Mouse (Mus musculus): ENCODE measurements at regions not wholly inside any gene's neighbourhood (a gene's known extent, or its start where the extent isn't known, plus 50 kb on each side); places are given as distances from the start of the nearest gene placed in this dataset.
A peak's percentile ranks its signal among the peaks of the same experiment; 100 is the strongest.

DNA sequence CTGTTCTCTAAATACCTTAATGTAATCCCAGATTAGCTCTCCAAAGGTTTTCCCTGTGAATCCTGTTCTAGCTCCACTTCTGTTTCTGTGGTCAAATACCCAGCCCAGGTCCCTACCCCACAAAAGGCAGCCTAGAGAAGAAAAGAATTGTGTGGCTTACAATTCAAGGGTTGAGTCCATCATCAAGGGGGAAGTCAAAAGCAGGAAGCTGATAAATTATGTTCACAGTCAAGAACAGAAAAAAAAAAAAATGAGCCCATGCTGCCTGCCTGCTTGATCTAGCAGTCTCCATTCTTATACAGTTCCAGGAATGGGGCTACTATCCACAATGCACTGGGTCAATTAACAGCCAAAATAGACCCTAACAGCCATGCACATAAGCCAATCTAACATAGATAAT lies 285.7 kb downstream of the Actr3 start:
- DNase-seq, result no peak

DNA sequence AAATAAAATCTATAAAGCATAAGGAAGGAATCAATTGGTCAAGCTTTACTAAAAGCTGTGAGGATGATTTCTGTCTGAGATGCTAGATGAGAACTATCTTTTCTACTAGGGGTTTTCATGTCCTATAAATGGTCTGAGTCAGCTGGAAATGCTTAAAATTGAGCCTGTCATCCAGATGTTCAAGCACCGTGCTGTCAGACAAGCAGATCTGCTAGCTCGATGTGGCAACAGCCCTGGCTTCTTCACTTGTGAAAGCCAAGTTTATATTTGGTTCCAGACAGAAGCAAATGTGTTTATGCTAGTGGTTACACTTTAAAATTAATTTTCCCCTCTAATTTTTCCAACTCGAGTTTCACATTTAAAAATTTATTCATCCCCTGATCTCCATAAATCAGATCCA lies 311.7 kb downstream of the Actr3 start:
- DNase-seq, result no peak

DNA sequence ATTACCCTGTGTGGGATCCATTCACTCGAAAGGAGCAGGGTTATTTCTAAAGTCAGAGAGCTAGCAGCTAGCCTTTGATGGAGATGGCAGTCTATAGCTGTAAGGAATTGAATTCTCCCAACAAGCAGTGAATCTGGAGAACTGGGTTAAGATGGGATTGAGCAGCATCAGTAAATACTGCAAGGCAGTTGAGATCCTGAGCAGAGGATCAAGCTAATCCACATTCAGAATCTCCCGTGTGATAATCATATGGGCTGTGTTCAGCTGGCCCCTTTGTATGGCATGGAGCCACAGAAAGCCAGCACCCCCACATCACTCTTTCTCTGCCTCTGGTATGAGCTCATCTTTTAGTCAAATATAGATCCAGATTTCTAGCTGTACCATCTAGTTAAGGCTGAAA lies 334.9 kb downstream of the Actr3 start:
- DNase-seq, result no peak

DNA sequence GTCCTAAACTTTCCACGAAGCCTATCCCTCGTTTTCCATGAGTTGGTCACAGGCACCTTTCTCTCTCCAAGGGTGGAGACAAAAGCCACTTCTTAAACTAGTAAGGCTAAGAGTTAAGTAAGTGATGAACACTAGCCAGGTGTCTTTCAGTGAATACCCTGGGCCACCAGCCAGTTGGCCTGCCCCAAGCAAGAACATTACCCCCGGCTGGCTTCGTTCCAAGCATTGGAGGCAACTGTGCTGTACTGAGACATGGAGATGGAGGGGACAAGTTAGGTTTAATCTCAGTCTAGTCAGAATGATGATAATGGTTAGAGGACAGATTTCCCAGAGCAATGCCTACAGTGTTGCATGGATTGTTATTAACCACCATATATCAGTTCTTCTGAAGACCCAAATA lies 350.6 kb downstream of the Actr3 start:
- peak; percentile 36 to 53 for DNase-seq

DNA sequence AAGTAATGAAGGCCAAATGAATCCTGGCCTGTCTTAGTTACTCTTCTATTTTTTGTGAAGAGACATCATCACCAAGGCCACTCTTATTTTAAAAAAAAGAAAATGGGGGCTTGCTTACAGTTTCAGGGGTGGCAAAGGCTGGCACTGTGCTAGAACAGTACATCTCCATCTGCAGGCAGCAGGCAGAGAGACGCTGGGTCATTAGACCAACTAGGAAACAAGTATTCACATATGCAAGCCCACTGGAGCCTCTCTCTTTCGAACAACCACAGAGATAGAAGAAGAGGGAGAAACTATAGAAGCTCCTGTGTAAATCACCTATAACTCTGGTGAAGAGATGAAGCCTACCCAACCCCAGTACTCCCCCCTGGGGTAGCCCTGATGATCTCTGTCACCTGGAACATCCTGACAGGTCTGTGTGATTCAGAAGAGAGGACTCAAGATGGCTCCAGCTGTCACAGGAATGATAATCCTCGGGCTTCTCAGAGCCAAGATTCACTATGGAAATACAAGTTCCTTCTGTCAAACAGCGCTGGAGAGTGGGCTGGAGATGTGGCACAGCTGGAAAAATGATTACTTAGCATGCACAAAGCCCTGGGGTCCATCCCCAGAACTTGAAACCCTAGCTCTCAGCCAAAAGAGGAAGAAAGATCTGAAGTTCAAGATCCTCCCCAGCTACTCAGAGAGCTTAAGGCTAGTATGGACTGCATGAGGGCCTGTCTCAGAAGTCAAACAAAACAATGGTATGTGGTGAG lies 395.8 kb downstream of the Actr3 start:
- DNase-seq, result no peak

DNA sequence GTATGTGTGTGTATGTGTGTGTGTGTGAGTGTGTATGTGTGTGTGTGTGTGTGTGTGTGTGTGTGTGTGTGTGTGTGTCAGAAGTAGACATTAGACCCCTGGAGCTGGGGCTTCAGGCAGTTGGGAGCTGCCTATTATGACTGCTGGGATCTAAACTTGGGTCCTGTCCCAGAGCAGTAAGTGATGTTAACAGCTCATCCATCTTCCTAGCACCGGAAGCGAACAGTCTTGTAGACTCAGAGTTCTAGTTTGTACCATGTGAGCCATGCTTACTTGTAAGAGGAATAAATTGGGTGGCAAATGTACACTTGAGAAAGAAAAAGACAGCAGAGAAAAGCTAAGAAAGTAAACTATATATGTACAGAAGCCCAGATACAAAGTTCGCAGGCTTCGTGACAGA lies 422.2 kb downstream of the Actr3 start:
- no peak for DNase-seq

DNA sequence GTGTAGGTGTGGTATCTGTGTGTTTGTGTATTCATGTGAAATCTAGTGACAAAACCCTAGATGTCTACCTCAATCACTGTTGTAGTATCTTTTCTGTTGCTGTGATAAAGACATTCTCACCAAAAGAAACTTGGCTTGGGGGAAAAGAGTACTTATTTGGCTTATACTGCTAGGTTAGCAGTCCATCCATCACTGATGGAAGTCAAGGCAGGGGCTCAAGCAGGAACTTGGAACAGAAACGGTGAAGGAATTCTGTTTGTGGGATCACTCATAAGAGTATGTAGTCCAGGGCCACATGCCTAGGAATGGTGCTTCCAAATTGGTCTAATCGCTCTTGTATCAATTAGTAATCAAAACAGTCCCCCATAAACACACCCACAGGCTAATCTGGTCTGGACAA lies 423.6 kb downstream of the Actr3 start:
- DNase-seq, result no peak

DNA sequence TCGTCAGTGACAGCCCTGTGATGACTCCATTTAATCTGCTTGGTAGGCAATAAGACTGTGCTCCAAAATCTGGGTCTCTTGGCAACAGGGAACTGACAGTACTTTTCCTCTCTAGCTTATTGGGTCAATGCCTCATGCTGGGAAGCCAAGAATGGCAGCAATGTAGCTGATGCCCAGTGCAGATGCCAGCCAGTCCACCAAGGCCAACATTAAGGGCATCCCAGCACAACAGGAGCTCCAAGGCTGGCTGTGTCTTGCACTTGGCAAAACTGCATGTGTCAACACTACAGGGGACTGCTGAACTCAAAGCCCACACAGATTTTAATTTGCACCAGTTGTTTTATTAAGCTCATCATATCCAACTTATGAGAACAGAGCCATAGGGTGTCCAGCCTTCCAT lies 437.9 kb downstream of the Actr3 start:
- DNase-seq, result peak; percentile 45 to 62

DNA sequence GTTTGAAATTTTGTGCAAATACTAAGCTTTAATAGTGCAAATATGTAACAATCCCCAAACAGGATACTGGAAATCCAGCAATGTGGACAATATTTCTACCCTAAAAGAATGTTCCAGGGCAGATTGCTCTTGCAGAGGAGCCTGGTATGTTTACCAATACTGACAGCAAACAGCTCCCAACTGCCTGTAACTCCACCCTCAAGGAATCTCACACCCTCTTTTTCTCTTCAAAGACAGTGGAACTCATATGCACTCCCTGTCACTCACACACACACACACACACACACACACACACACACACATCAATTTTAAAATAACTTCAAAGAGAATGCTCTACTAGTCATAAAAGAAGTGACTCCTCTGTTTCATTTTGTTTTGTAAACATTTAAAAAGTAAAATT lies 484.7 kb downstream of the Actr3 start:
- DNase-seq, result no peak

DNA sequence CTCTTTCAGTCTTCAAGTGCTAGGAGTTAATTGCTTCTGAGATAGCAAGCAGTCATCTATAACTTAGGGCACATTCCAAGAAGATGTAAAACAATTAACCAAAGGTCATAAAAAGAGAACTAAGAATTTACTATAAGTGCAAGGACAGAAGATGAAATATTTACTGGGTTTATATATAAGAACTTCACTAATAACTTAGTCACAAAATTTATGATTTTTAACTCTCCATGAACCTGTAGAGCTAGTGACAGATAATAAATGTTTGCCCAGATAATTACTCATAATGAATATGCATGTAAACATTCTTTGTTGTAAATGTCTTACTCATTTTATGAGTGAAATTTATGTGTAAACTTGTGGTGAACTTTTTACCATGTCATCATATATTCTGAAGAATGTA lies 531.2 kb downstream of the Actr3 start:
- no peak for DNase-seq

DNA sequence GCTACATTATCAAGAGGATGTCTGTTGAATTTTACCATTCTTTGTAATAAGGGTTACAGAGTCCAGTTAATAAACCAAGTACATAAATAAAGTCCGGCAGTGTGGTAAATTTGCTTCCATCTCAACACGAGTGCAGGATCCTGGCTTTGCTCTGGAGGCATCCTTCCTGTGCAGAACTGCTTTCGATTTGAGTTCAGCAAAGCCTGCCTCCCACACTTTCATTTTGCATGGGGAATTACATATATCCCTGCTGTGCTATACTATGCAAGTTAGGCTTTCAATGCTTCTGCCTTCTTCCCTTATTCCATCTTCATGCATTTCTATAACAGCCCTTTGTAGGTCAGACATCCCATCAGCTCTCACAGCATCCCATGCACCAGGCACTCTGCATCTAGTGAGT lies 564.4 kb downstream of the Actr3 start:
- no peak for DNase-seq

DNA sequence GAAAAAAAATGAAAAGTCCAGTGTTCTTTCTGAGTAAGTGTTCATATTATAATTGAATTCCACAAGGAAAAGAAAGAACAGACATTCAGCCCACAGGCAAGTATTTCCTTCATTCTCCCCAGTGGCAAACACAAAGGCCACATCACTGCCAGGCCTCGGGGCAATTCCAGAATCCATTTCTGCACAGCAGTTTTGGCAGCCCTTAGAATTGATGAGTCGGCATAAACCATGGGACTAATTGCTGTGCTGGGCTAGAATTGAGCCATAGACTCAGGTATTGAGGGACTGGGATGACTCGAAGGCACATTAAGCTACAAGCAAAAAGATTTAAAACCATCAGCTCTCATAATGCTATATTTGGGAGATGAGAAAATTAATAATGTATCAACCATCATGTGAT lies 569.3 kb downstream of the Actr3 start:
- no peak for DNase-seq

DNA sequence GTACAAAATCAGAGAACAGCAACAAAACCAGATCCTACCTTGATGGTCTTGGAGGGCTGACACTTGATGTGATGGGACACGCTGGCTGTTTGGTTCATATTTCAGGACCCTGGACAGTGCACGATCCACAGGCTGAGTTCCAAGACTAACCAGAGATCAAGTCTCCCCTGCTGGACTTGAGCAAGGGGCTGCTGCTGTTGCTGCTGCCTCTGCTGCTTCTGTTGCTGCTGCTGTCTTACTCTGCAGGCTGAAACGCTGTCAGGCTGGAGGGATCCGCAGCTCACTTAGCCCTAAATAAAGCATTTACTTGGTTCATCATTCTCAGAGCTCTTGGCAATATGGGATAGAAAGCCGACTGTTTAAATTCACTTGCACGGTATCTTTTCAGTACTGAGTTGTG lies 589.8 kb downstream of the Actr3 start:
- no peak for DNase-seq

DNA sequence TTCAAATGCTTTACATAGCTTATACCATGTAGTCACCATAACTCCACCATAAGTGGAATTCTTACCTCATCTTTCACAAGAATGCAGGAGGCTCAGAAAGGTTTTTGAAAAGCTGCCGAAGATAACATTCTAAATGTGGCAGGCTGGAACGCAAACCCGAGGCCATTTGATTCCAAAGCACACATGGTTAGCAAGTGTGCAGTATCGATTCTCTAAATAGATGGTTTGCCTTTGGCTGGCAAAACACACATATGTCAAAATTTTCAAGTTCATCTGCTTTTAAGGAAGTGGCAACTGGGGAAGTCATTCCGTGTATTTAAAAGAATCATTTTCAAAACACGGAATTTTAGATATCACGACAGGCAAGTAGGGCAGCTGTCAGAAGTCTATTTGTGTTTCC lies 609.8 kb downstream of the Actr3 start:
- no peak for DNase-seq

DNA sequence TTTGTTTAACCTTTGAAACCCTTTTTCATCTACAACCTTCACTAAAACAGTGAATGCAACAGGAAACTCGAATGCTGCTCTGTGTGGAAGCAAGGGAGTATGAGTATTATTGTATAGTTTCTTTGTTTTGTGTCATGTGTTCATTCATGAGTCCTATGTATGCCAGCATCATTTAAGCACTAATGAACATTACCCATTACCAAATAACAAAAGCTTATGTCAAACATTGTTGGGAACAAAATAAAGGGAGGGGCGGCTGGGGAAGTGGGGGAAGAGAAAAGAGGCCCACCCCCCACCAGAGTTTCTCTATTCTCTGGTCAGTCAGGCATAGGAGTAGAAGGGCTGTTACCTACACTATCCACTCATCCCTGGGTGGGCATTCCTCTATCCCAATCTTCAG lies 642.5 kb downstream of the Actr3 start:
- DNase-seq, result no peak

DNA sequence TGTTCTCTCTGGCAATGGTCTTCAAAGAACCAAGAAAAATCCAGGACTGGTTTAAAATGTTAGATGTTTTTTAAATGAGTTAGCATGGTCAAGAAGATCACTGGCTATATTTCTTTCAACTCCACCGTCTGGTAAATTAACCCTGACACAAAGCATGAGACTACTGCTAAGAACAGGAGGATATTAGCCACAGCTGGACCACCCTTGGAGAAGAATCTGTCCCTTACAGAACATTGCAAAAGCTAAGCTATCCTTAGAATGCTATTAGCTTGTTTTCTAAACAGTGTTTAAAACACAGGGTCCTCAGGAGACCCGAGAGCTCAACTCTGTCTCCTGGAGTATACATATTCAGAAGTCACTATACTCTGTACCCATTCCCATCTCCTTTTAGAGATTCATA lies 644.9 kb downstream of the Actr3 start:
- DNase-seq, result peak; percentile 28 to 41

DNA sequence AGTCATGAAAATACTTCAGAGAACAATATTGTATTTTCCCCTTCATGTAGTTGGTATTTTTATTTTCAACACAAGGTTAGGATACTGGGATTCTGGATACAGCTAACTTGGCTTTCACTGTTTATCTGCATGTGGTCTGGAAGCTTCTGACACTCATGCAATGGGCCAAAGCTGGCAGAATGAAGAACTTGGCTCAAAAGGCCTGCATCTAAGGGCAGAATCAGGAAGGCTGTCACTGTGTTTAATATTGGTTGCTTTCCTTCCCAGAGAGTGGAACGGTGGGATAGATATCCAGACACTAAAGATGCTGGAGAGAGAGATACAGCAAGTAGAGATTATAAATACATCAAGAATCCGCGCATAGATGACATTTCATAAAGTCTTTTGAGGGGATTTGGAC lies 645.4 kb downstream of the Actr3 start:
- peak; percentile 58 to 72 for DNase-seq

DNA sequence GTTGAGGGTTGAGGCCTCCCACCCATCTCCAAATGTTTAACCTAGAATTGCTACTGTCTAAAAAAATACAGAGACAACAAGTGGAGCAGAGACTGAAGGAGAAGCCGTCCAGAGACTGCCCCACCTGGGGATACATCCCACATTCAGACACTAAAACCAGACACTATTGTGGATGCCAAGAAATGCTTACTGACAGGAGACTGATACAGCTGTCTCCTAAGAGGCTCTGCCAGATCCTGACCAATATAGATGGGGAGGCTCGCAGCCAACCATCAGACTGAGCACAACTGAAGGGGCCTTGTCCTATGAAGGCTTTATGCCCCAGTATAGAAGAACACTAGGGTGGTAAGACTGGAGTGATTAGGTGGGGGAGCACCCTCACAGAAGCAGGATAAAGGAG lies 652.5 kb downstream of the Actr3 start:
- DNase-seq, result peak; percentile 6 to 7

DNA sequence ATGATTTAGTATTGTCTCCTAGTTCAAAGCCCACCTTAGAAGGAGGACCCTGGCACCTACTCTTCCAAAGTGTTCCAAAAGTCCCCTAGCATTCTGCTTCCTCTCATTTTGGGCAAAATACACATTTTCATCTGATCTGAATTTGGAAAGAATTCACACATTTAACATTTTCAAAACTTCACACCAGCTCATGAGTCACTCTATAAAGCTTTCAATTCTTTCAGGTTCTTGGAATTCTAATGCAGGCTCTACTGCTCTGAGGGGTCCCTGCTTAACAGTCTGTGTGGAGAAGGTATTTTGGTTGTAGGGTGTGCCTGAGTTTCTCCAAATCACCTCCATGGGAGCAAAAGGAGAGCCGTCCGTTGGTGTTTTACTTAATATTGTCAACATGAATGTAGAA lies 657.8 kb downstream of the Actr3 start:
- DNase-seq, result no peak

DNA sequence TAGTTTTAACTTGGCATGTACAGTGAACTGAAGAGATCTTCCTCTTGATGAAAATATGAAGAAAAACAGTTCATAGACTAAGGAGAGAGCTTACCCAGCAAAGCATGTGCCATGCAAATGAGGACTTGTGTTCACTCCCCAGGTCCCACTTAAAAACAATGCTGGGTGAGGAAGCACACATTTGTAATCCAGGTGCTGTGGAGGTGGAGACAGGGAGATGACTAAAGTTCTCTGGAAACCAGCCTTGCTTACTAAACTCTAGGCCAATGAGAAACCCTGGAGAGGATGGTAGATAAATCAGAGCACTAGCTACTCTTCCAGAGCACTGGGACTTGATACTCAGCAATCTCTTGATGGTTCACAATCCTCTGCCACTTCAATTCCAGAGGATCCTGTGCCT lies 678.8 kb downstream of the Actr3 start:
- DNase-seq, result no peak

DNA sequence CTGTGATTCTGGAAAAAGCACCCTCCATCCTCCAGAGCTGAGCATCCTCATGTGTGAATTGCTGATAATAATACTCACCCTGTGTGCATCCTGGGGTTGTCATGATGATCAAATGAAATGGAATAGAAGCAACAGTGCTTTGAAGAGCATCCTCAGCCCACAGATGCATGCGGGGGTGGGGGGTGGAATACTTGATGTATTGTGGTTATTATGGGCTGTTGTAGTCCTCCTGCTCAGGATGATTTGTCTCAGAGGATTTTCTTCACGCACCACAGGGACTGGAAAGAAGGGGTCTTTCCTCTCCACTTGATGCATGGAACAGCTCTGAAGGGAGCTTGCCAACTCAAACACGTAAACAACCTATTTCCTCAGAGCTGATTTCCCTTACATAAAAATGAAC lies 694.4 kb upstream of the Dpp10 start:
- DNase-seq, result no peak

DNA sequence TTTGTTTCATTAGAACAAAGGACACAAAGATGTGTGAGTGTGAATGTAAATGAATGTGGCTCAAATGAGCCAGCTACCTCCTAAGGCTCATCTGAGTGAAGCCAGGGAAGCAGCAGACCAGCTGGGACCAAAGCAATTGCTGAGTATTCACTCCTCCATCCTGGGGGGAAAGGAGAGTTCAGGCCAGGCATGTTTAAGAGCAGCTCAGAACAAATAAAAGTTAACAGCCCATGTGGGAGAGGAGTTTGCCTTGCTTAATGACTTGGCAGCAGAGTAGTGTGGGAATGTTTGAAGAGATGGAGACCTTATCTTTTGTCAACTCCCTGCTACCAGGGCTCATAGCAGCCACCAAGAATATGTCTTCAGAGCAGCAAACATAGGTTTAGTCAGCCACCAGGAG lies 685.0 kb upstream of the Dpp10 start:
- DNase-seq, result no peak

DNA sequence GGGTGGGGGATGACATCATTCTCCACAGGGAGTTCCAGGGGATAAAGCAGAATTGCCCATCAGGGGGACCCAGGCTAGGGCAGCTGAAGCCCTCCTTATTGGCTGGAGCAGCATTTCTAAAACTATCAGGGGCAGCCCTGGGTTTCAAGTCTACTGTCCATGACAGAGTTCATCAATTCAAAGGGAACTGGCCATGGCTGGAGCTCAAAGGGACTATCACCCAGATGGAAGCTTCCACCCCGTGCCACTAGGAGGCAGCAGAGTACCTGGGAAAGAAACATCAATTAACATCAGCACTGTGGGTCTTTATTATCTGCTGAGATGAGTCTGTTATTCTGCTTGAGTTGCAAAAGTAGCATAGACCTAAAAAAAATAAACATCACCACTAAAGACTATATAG lies 672.7 kb upstream of the Dpp10 start:
- peak; percentile 86 to 93 for DNase-seq

DNA sequence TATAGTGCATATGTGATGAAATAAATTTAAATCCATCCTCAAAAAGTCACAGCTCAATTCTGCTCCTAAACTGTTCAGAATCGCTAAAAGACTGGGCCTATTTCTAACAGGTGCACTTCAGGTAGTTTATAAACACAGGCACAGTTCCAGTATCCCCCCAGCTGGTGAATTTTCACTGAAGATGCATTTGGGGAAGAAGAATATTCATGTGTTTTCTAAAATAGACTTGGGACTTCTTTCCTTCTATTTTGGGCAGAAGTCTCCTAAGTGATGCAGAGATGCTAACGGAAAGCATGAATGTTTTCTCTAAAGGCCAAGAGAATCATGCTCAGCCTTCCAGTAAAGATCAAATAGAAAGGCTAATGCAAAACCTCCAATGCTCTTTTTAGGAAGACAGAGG lies 660.9 kb upstream of the Dpp10 start:
- no peak for DNase-seq

DNA sequence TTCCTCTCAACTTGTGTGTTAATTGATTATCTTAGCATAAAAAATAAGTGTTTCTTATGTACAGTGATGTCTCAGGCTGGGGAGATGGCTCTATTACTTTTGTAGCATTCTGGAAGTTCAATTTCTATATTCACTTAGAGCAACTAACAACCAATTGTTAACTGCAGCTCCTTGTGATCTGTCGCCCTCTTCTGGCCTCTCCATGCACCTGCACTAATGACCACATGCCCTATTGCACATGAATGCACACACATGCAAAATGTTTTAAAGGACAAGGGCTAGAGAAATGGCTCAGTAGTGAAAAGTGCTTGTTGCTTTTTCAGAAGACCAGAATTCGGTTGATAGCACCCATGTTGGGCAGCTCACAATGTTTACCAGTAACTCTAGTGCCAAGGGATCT lies 629.1 kb upstream of the Dpp10 start:
- DNase-seq, result peak; percentile 7 to 13

DNA sequence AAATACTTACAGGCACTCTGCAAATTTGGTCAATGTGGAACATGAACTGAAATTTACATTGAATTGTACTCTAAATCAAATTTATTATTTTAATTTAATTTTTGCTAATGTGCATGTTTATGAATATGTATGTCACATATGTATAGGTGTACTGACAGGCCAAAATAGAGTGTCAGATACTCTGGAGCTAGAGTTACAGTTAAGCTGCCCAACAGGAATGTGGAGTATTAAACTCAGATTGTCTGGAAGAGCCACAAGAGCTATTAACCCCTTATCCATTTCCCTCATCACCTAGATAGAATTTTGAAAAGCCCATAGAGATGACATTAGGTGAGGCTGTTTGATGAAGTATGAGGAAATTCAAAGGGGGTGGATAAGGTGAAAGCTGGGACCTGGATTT lies 607.5 kb upstream of the Dpp10 start:
- no peak for DNase-seq

All from cerebellum, postnatal 14 days (tissue).